Mouse (Mus musculus): ENCODE data around the gene Rdh11. TPM values are rescaled to one million over a fixed set of nuclear protein-coding genes. Genes with fewer than 3 reads are reported as not detected.

Gene Rdh11
- polyA plus RNA-seq (2014; fragmentation: Illumina TruSeq; extraction: RNeasy Lipid Tissue Mini Kit (QIAGEN cat#74804); ENCODE audit: insufficient read depth, low read depth, low replicate concordance), result 12.8 TPM

GRCm38 (mm10) chr12:79192193-79192592 is at the start of gene Rdh11:
Rdh11 (minus strand) TSS chr12:79192293.

GRCm38 (mm10) chr12:79208703-79209464 is 16.8 kb upstream of the Rdh11 start, which contains the start of gene Rdh12:
Rdh12 (plus strand) TSS chr12:79208914.

GRCm38 (mm10) chr12:79172019-79172941 is 19.8 kb downstream of the Rdh11 start, which contains the start of gene Vti1b:
Vti1b (minus strand) TSS chr12:79172667.

GRCm38 (mm10) chr12:79130299-79131177 is 61.6 kb downstream of the Rdh11 start, which contains the start of gene Arg2:
Arg2 (plus strand) TSS chr12:79130777.

Other genes with a start within 250 kb of the Rdh11 start
- gene Tmem229b, start 184.7 kb downstream of the Rdh11 start, polyA plus RNA-seq (2014; fragmentation: Illumina TruSeq; extraction: RNeasy Lipid Tissue Mini Kit (QIAGEN cat#74804); ENCODE audit: insufficient read depth, low read depth, low replicate concordance), result 7.6 TPM
- gene Plekhh1, start 163.1 kb downstream of the Rdh11 start, polyA plus RNA-seq (2014; fragmentation: Illumina TruSeq; extraction: RNeasy Lipid Tissue Mini Kit (QIAGEN cat#74804); ENCODE audit: insufficient read depth, low read depth, low replicate concordance), result 3.8 TPM
- gene Pigh, start 102.6 kb downstream of the Rdh11 start, polyA plus RNA-seq (2014; fragmentation: Illumina TruSeq; extraction: RNeasy Lipid Tissue Mini Kit (QIAGEN cat#74804); ENCODE audit: insufficient read depth, low read depth, low replicate concordance), result 8.8 TPM
- gene Arg2, start 61.5 kb downstream of the Rdh11 start, polyA plus RNA-seq (2014; fragmentation: Illumina TruSeq; extraction: RNeasy Lipid Tissue Mini Kit (QIAGEN cat#74804); ENCODE audit: insufficient read depth, low read depth, low replicate concordance), result 9.8 TPM
- 117 TPM for gene Vti1b, start 19.6 kb downstream of the Rdh11 start, polyA plus RNA-seq (2014; fragmentation: Illumina TruSeq; extraction: RNeasy Lipid Tissue Mini Kit (QIAGEN cat#74804); ENCODE audit: insufficient read depth, low read depth, low replicate concordance)
- gene Rdh12, start 16.6 kb upstream of the Rdh11 start, polyA plus RNA-seq (2014; fragmentation: Illumina TruSeq; extraction: RNeasy Lipid Tissue Mini Kit (QIAGEN cat#74804); ENCODE audit: insufficient read depth, low read depth, low replicate concordance), result 2.0 TPM
- 7.2 TPM for gene Zfyve26, start 104.0 kb upstream of the Rdh11 start, polyA plus RNA-seq (2014; fragmentation: Illumina TruSeq; extraction: RNeasy Lipid Tissue Mini Kit (QIAGEN cat#74804); ENCODE audit: insufficient read depth, low read depth, low replicate concordance)
- 1.2 TPM for gene Rad51b, start 105.0 kb upstream of the Rdh11 start, polyA plus RNA-seq (2014; fragmentation: Illumina TruSeq; extraction: RNeasy Lipid Tissue Mini Kit (QIAGEN cat#74804); ENCODE audit: insufficient read depth, low read depth, low replicate concordance)